Mouse (Mus musculus): ENCODE results near the gene Dusp28. TPM values are rescaled to one million over a fixed set of nuclear protein-coding genes. Genes with fewer than 3 reads are reported as not detected.

Gene Dusp28
- polyA plus RNA-seq, 1 experiment from 2014 or later: 17.5 TPM

DNA sequence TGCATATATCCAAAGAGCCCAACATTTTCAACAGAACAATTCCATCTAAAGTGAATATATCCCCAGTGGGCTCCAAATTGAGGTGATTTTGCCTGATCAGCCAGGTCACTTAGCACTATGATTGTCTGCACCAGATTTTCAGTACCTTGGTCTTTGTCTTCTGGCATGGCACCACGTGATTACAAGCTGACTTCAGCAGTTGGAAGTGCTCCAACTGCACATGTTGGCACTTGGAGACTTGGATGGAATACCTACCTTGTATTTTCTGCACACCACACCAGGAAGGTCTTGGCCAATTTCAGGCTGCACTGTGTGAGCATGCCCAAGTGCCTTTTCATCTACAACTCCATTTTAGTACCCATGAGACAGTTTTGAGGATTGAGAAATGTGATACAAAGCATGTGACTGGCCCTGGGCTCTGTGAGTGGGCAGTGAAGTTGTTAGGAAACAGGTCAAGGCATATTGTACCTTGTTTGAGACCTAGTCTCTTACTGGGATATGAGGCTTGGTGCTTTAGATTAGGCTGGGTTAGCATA lies 23.5 kb downstream of the Dusp28 start:
- H3K4me3 ChIP-seq: no peak overlapping the region
- no peaks in the 10 kb centered on the region for H3K36me3 ChIP-seq (ENCODE audit: poor library complexity, severe bottlenecking)
- no peak overlapping the region for H3K4me2 ChIP-seq
- peaks cover 15% of the 10 kb centered on the region for H3K27me3 ChIP-seq
- WGBS: 9% methylated on average over 1 of the region's 1 CpGs
- H3K4me1 ChIP-seq: peaks cover 9% of the 10 kb centered on the region
- no peak overlapping the region for H3K27ac ChIP-seq
- no peak for ATAC-seq
- no peaks in the 10 kb centered on the region for H3K9me3 ChIP-seq (replicated peaks)
- H3K9ac ChIP-seq: no peak overlapping the region

DNA sequence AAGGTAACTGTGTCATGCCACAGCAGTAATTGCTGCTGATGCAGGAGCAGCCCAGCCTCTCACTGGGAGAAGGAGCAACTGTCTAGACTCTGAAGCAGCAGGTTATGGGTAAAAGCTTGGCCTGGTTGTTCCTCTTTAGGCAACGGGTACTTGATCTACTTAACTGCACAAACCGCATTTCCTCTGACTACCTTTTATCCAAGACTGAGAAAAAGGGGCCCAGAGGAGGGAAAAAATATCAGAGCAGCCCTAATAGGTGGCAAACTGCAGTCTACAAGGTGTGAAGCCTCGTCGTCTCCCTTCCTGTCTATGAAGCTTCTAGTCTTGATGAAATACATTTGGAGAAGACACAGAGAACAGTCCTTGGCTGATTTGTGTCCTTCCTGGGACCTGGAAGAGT lies 26.8 kb downstream of the Dusp28 start:
- WGBS: 83% methylated on average over 4 of the region's 4 CpGs
- peak overlapping the region; percentile 82 for H3K9ac ChIP-seq
- H3K27ac ChIP-seq: peak overlapping the region; percentile 95
- ATAC-seq: no peak
- H3K4me3 ChIP-seq: peak overlapping the region; percentile 71
- H3K36me3 ChIP-seq (ENCODE audit: poor library complexity, severe bottlenecking): peaks cover 11% of the 10 kb centered on the region
- H3K27me3 ChIP-seq: peaks cover 5% of the 10 kb centered on the region; the same call in 1 of the 2 replicates
- H3K9me3 ChIP-seq (replicated peaks): no peaks in the 10 kb centered on the region
- peaks cover 29% of the 10 kb centered on the region for H3K4me1 ChIP-seq
- H3K4me2 ChIP-seq: peak overlapping the region; percentile 79

DNA sequence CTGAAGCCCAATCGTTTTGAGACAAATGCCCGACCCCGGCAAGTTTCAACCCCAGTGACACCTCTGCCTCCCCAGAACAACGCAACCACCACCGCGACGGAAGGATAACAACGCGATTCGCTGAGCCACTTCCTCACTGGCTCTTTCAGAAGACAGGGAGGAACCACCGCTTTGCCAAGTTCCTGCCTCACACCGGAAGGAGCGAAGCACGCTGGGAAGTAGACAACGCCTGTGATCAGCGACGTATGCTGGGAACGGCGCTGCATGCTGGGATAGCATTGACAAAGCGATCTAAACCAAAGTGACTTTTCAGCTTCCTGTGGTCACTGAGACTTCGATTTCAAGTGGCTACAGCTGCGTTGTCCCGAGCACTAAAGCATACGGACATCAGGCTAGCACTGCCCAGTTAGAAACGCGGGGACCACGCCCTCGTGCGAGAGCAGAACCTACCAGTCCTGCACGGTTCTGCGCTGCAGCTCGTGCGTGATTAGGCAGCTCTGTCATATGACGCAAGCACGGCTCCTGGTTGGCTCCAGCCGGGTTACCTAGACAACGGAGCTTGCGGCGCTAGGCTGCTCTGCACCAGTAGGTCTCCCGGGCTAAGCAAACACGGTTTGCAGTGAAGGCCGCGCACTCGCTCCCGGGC lies 27.5 kb downstream of the Dusp28 start, which contains the start of gene Capn10:
Gene Capn10 (plus strand): TSS at position 195 of the 646 bp plus-strand sequence.
- Histone ChIP-seq H3K4me2 (peak within 1 kb of the TSS; percentile 79), H3K4me3 (peak within 1 kb of the TSS; percentile 71), H3K9ac (peak within 1 kb of the TSS; percentile 82), H3K9me3 (replicated peaks) (no peaks in the 10 kb centered on the region), H3K4me1 (peaks cover 29% of the 10 kb centered on the region), H3K27me3 (peaks cover 4% of the 10 kb centered on the region; the same call in 1 of the 2 replicates), H3K36me3 (ENCODE audit: poor library complexity, severe bottlenecking) (peaks cover 18% of the 10 kb centered on the region), H3K27ac (peak within 1 kb of the TSS; percentile 95)
- ATAC-seq: peak; percentile 100
- WGBS: under 1% methylated on average over 45 of the region's 45 CpGs

DNA sequence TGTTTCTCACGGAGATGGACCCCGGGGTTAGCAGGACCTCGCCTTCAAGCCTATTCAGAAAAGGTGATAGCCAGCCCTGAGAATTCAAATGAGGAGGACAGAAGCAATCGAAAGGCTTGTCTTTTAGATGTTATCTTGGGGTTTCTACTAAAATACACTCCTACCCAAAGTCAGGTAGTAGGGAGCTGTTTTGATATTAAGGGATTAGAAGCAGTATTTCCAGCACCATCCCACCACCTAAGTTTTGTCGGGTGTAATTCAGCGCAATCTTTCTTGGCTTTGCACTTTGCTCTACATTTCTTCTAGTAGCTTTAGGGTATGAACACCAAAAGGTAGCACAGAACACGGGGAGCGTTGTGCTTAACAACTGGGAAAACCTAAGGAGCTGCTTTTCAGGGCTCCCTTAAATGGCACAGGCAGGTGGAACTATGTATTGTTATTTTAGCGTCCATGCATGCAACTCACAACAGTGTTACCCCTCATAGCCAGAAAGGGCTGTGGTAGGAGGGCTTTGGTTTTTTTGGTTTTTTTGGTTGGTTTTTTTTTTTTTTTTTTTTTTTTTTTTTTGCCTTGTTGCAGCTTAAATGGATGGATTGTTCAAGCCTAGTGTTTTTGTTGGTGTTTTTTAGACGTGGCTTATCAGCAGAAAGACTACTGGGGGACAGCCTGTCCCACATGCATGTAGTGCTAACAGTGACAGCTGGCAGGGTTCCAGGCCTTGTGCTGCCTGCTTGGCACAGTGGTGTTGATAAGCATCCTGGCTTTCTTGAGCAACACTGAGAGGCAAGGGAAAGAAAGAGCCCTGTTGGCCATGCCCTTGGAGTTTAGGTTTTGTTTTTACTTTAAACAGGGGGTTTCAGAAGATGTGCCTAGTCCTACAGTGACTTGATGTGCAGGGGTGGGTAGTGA lies 28.5 kb downstream of the Dusp28 start:
- peaks cover 29% of the 10 kb centered on the region for H3K4me1 ChIP-seq
- H3K9ac ChIP-seq: peak overlapping the region; percentile 82
- H3K36me3 ChIP-seq (ENCODE audit: poor library complexity, severe bottlenecking): peaks cover 28% of the 10 kb centered on the region
- H3K9me3 ChIP-seq (replicated peaks): no peaks in the 10 kb centered on the region
- WGBS: 15% methylated on average over 10 of the region's 10 CpGs
- ATAC-seq: no peak
- peak overlapping the region; percentile 71 for H3K4me3 ChIP-seq
- H3K27me3 ChIP-seq: no peaks in the 10 kb centered on the region; the same call in 1 of the 2 replicates
- H3K4me2 ChIP-seq: peak overlapping the region; percentile 79
- H3K27ac ChIP-seq: peak overlapping the region; percentile 95

DNA sequence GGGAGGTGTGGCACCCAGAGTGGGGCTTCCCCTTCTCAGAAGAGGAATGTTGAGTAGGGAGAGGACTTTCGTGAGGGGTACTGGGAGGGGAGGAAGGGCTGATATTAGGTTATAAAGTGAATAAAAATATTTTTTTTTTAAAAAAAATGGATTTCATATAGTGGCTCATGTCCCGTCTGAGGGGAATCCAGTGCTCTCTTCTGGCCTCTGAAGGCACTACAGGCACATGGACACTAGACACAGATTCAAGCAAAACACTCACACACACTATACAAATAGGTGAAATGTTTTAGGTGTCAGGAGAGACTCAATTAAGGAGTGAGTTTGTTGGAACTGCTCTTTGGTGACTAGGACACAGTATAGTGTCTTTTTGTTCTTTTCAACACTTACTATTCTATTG lies 29.2 kb downstream of the Dusp28 start:
- ATAC-seq: no peak
- H3K4me2 ChIP-seq: peak overlapping the region; percentile 79
- peak overlapping the region; percentile 71 for H3K4me3 ChIP-seq
- H3K36me3 ChIP-seq (ENCODE audit: poor library complexity, severe bottlenecking): peaks cover 33% of the 10 kb centered on the region
- H3K9ac ChIP-seq: peak overlapping the region; percentile 82
- H3K27me3 ChIP-seq: no peaks in the 10 kb centered on the region; the same call in 1 of the 2 replicates
- peaks cover 29% of the 10 kb centered on the region for H3K4me1 ChIP-seq
- 60% methylated on average over 2 of the region's 2 CpGs for WGBS
- no peak overlapping the region for H3K27ac ChIP-seq
- no peaks in the 10 kb centered on the region for H3K9me3 ChIP-seq (replicated peaks)

DNA sequence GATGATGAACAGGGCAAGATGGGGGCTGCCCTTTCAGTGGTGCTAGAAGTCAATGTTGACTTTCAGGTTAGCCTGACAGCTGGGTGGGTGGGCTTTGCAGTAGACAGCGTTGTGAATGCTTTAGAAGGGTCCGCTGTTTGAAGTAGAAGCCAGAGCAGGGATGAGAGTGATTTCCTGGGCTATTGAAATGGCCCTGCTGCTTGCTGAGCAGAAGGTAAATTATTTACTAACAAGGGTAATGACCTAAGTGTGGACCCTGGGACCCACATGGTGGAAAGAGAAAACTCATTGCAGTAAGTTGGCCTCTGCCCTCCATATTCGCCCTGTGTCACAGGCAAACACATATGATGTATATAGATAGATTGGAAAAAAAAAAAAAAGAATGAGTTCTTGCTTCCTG lies 29.7 kb downstream of the Dusp28 start:
- 85% methylated on average over 3 of the region's 3 CpGs for WGBS
- H3K9me3 ChIP-seq (replicated peaks): no peaks in the 10 kb centered on the region
- H3K4me3 ChIP-seq: 0 out of 2 replicates have a peak overlapping the region, but pooled peaks have one; percentile 71
- H3K36me3 ChIP-seq (ENCODE audit: poor library complexity, severe bottlenecking): peaks cover 35% of the 10 kb centered on the region
- no peaks in the 10 kb centered on the region; the same call in 1 of the 2 replicates for H3K27me3 ChIP-seq
- peak overlapping the region; percentile 82; the same call in 1 of the 2 replicates for H3K9ac ChIP-seq
- peak overlapping the region; percentile 79 for H3K4me2 ChIP-seq
- peaks cover 29% of the 10 kb centered on the region for H3K4me1 ChIP-seq
- no peak for ATAC-seq
- H3K27ac ChIP-seq: no peak overlapping the region

DNA sequence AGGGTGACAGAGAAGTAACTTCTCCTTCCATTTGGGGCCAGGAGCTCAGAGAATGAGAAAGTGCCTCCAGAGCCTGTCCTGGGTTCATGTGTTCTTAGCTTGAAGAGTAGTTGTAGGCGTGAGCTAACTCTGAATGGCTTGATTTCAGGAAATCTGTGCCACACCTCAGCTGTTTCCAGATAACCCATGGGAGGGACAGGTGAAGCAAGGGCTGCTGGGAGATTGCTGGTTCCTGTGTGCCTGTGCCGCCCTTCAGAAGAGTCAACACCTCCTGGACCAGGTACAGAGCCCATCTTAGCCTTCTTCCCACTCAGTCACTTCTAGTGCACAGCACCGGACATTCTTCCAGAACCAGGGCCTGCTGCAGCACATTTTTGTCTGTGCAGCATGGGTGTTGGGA lies 31.0 kb downstream of the Dusp28 start:
- Histone ChIP-seq H3K9me3 (replicated peaks) (no peaks in the 10 kb centered on the region), H3K36me3 (ENCODE audit: poor library complexity, severe bottlenecking) (peaks cover 48% of the 10 kb centered on the region), H3K9ac (0 out of 2 replicates have a peak overlapping the region, but pooled peaks have one; percentile 8), H3K4me2 (no peak overlapping the region), H3K4me3 (no peak overlapping the region), H3K27ac (no peak overlapping the region), H3K27me3 (no peaks in the 10 kb centered on the region), H3K4me1 (peaks cover 29% of the 10 kb centered on the region)
- 89% methylated on average over 3 of the region's 3 CpGs for WGBS
- ATAC-seq: no peak

DNA sequence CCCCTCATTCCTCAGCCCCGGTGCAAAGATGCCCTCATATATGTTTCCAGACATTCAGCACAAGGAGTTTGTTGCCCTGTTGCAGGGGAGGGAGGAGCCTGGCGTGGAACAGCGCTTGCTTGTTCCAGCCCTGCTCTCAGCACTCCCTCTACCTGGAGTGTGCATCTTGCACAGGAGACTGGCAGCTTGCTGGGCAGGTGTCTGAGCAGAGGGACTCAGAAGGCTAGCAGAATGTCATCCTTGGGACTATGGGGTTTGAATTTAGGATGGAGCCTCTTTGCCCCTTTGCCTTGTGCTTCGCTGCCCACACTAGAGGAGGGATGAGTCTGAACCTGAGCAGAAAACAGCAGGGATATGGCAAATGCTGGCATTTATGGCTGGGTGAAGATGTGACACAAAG lies 33.0 kb downstream of the Dusp28 start:
- Histone ChIP-seq H3K9me3 (replicated peaks) (no peaks in the 10 kb centered on the region), H3K4me1 (peaks cover 22% of the 10 kb centered on the region), H3K27ac (no peak overlapping the region), H3K36me3 (ENCODE audit: poor library complexity, severe bottlenecking) (peaks cover 67% of the 10 kb centered on the region), H3K27me3 (no peaks in the 10 kb centered on the region), H3K9ac (no peak overlapping the region), H3K4me2 (no peak overlapping the region), H3K4me3 (no peak overlapping the region)
- ATAC-seq: no peak
- 95% methylated on average over 4 of the region's 4 CpGs for WGBS

DNA sequence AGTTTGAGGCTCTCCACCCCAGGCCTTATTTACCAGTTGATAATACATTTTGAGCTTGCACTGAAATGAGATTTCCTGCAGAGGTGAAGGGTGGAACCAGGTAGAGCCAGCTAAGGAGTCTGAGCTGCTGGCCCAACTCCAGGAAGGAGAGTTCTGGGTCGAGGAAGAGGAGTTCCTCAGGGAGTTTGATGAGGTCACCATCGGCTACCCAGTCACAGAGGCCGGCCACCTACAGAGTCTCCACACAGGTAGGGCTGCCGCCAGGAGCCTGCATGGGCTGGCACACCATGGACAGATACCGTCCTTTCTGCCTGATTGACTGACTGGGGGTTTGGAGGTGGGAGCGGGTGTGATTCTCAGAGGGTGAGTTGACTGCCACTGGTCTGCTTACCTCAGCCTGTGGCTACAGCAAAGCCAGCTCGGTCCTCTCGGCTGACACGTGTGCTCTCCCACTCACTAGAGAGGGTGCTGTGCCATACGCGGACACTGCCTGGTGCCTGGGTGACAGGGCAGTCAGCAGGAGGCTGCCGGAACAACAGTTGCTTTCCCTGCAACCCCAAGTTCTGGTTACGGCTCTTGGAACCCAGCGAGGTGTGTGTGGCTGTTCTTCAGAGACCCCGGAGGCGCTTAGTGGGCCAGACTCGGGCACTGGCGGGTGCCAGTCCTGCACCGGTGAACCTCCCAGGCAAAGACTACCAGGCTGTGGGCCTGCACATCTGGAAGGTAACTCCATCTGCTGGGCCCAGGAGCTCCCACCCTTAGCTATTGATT lies 36.6 kb downstream of the Dusp28 start:
- H3K9ac ChIP-seq: no peak overlapping the region
- no peak overlapping the region for H3K27ac ChIP-seq
- no peak overlapping the region for H3K4me3 ChIP-seq
- peaks cover 95% of the 10 kb centered on the region for H3K36me3 ChIP-seq (ENCODE audit: poor library complexity, severe bottlenecking)
- 93% methylated on average over 19 of the region's 19 CpGs for WGBS
- no peaks in the 10 kb centered on the region for H3K9me3 ChIP-seq (replicated peaks)
- no peak overlapping the region for H3K4me2 ChIP-seq
- H3K4me1 ChIP-seq: no peaks in the 10 kb centered on the region
- ATAC-seq: no peak
- H3K27me3 ChIP-seq: no peaks in the 10 kb centered on the region

DNA sequence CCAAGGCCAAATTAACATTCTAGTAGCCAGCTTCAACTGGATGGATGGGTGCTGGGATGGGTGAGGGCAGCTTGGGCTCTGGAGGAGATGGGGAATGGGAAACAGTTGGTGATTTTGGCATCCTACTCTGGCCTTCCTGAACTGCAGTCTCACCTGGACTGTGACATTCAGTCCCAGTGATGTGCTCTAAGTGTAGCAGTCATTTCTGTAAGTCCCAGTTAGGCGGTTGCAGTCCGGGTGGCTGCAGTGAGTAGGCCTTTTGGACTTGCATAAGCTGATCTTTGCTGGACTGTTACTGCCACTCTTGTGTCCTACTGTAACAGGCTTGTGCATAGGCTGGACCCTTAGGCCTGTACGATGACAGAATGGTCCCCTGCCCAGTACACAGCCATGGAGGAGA lies 41.2 kb downstream of the Dusp28 start:
- ATAC-seq: no peak
- H3K4me2 ChIP-seq: no peak overlapping the region
- no peak overlapping the region for H3K27ac ChIP-seq
- 98% methylated on average over 3 of the region's 3 CpGs for WGBS
- H3K9ac ChIP-seq: no peak overlapping the region
- H3K9me3 ChIP-seq (replicated peaks): no peaks in the 10 kb centered on the region
- H3K27me3 ChIP-seq: no peaks in the 10 kb centered on the region
- peaks cover 61% of the 10 kb centered on the region for H3K36me3 ChIP-seq (ENCODE audit: poor library complexity, severe bottlenecking)
- H3K4me1 ChIP-seq: no peaks in the 10 kb centered on the region
- H3K4me3 ChIP-seq: no peak overlapping the region

DNA sequence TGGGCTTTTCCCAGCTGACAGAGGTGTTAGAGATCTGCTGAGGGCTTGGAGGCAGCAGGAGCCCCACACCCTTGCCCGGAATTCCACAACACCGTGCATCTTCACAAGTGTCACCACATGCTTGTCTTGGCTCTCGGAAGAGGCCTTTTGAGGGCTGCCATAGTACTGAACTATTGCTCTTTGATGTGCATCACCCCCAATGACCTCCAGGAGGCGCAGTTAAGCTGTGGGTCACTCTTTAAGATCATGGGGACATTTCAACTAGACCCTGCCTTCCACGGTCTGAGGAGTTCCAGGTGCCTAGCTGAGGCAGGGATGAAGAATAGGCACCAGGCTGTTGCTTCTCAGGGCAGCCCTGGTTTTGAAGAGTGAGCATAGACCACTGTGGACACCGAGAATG lies 42.6 kb downstream of the Dusp28 start:
- WGBS: 64% methylated on average over 6 of the region's 6 CpGs
- Histone ChIP-seq H3K4me1 (no peaks in the 10 kb centered on the region), H3K27ac (no peak overlapping the region), H3K4me2 (no peak overlapping the region), H3K4me3 (no peak overlapping the region), H3K27me3 (no peaks in the 10 kb centered on the region), H3K9ac (no peak overlapping the region), H3K9me3 (replicated peaks) (no peaks in the 10 kb centered on the region), H3K36me3 (ENCODE audit: poor library complexity, severe bottlenecking) (peaks cover 47% of the 10 kb centered on the region)
- no peak for ATAC-seq
